Mouse (Mus musculus) layer of hippocampus, postnatal 36 days (tissue): Measurements from ENCODE around the gene Thbs3. TPM values are rescaled to one million over a fixed set of nuclear protein-coding genes. Genes with fewer than 3 reads are reported as not detected.

ENCODE experiments used
- DNase-seq, 2 experiments: peaks; one replicate each; pipeline ENCODE4 v3.0.0; 2022
- total RNA-seq, 2 experiments: library from RNA; stranded (reverse); gene quantifications; 2 replicates each; pipeline ENCODE4 v1.2.3; 2021

Gene Thbs3
- total RNA-seq, 2 experiments from 2014 or later, result 37.7 to 38.1 TPM

GRCm38 (mm10) chr3:89227307-89228179, 12.6 kb downstream of the Thbs3 start:
- DNase-seq, result peak; percentile 91 to 93

DNA sequence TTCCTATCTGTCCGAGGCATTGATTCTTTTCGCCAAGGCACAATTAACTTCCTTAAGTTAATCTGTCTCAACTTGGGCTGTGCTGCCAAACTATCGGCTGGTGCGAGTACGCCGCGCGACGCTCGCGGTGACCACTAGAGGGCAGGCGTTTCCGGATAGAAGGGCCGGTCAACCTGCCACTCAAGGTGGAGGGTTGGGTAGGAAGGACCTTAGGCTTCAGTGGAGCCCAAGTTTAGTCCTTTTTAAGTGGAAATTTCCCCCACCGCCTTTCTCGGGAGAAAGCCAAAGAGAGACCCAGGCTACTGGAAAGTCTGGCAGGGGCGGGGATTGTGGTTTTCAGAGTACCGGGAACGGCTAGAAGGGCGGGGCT, 13.2 kb downstream of the Thbs3 start:
- peak; percentile 85 to 87 for DNase-seq

DNA sequence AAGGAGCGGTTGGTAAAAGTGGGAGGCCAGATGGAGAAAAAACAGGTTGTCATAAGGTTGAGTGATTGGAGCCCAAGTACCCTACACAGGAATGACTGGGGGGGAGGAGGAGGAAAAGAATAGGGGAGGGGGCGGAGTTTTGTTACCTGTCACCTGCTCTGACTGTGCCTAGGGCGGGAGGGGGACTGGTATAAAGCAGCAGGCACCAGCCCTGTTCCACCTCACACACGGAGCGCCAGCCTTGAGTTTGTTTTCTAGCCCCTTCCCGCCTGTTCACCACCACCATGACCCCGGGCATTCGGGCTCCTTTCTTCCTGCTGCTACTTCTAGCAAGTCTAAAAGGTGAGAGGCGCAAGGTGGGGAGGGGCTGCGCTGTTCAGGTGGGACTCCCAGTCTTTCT, 13.9 kb downstream of the Thbs3 start, which contains the start of gene Muc1:
Gene Muc1 (plus strand): TSS at position 222 of the 400 bp plus-strand sequence.
- DNase-seq, result no peak

DNA sequence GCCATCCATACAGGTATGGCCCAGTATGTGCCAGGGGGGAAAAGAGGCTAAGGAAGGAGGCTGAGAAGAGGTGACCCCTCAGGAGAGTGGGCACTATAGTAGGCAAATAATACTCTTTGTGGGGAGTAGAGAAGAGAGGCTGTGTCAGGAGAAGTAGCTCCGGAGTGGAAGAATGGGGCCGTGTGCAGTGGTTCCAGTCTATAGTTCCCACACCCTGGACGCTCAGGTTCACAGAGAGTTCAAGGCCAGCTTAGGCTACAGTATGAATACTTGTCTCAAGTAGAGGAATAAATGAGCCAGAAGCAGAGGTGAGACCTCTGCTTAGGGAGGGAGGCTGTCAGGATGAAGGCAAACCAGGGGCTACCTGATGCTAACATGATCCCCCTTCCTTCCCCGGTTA, 14.3 kb downstream of the Thbs3 start:
- DNase-seq, result no peak

- DNase-seq, result no peak
Observed at GRCm38 (mm10) chr3:89230561-89230960, 15.6 kb downstream of the Thbs3 start.

GRCm38 (mm10) chr3:89231345-89231744, 16.4 kb downstream of the Thbs3 start:
- DNase-seq, result no peak

DNA sequence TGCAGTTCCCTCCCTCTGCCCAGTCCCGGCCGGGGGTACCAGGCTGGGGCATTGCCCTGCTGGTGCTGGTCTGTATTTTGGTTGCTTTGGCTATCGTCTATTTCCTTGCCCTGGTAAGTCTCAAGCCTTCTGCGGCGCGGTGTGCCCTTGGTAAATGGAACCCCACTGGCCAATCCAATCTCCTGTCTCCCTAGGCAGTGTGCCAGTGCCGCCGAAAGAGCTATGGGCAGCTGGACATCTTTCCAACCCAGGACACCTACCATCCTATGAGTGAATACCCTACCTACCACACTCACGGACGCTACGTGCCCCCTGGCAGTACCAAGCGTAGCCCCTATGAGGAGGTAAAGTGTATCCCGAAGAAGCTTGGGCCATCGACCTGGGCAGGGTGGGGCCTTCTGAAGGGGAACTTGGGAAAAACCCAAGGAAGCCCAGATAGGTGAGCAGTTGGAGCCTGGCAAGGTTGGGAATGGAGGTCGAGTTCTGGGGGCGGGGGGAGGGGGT, 16.8 kb downstream of the Thbs3 start:
- no peak for DNase-seq

GRCm38 (mm10) chr3:89232614-89233013, 17.6 kb downstream of the Thbs3 start:
- DNase-seq, result no peak

GRCm38 (mm10) chr3:89233562-89234110, 18.7 kb downstream of the Thbs3 start:
- DNase-seq, result no peak

- no peak for DNase-seq
Observed at GRCm38 (mm10) chr3:89236516-89236915, 21.5 kb downstream of the Thbs3 start.

GRCm38 (mm10) chr3:89237682-89238081, 22.7 kb downstream of the Thbs3 start:
- no peak for DNase-seq

- DNase-seq, result no peak
Observed at GRCm38 (mm10) chr3:89238494-89238893, 23.5 kb downstream of the Thbs3 start.

- DNase-seq, result no peak
Observed at GRCm38 (mm10) chr3:89242331-89242895, 27.4 kb downstream of the Thbs3 start.

DNA sequence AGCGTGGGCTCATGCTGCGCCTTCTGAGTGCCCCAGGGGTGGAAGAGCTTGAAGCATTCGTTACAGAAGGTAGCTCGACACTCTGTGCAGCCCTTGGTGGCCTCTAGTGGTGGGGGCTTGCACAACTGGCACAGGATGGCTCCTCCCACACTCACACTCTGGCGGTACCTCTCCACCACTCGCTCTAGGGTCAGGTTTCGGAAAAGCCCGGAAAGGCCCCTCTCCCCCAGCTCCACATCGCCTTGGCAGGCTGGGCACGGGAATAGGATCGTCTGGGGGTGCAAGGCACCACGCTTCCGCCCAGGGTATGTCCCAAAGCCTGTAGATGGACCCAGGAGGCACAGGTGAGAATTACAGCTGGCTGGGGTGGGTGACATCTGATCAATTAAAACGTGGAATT, 28.6 kb downstream of the Thbs3 start:
- DNase-seq, result no peak

- no peak for DNase-seq
Observed at GRCm38 (mm10) chr3:89244158-89244981, 29.4 kb downstream of the Thbs3 start.

GRCm38 (mm10) chr3:89244982-89245687, 30.2 kb downstream of the Thbs3 start:
- peak in 1 of 2 experiments; percentile 59 for DNase-seq

GRCm38 (mm10) chr3:89245688-89246171, 30.8 kb downstream of the Thbs3 start, which contains the start of gene Krtcap2:
TSS of gene Krtcap2 (plus strand) at chr3:89245966.
- DNase-seq, result peak; percentile 70 to 77

- peak; percentile 89 to 90 for DNase-seq
Observed at GRCm38 (mm10) chr3:89246261-89247100, 31.5 kb downstream of the Thbs3 start, which contains the start of gene Trim46. TSS of gene Trim46 (minus strand) at chr3:89246309.

GRCm38 (mm10) chr3:89247466-89247865, 32.5 kb downstream of the Thbs3 start:
- DNase-seq, result no peak

- DNase-seq, result no peak
Observed at GRCm38 (mm10) chr3:89250435-89251040, 35.6 kb downstream of the Thbs3 start.
